Mouse (Mus musculus): ENCODE measurements around the gene Nr6a1. TPM values are rescaled to one million over a fixed set of nuclear protein-coding genes. Genes with fewer than 3 reads are reported as not detected.

The Nr6a1 gene
- polyA plus RNA-seq, 1 experiment from 2014 or later, result 1.9 TPM

- Histone ChIP-seq H3K36me3 (ENCODE audit: insufficient read depth) (no peaks in the 10 kb centered on the region), H3K27me3 (ENCODE audit: insufficient read depth, low read length) (no peaks in the 10 kb centered on the region), H3K9me3 (ENCODE audit: low read depth, low read length) (no peaks in the 10 kb centered on the region), H3K27ac (ENCODE audit: low read depth) (no peak overlapping the region), H3K4me3 (ENCODE audit: low read depth, low read length) (no peak overlapping the region), H3K4me2 (no peak overlapping the region), H3K4me1 (ENCODE audit: insufficient read depth) (no peaks in the 10 kb centered on the region), H3K9ac (no peak overlapping the region)
- ATAC-seq (ENCODE audit: insufficient read depth), result no peak
- TF ChIP-seq CTCF (IDR thresholded peaks at IDR 0.05; ENCODE audit: low read depth), result no peak
- WGBS, result 54% methylated on average over 27 of the region's 27 CpGs
- no peak for DNase-seq
These were observed 230.1 kb downstream of the Nr6a1 start for GRCm38 (mm10) chr2:38697128-38698120.

GRCm38 (mm10) chr2:38695770-38696169 is 231.7 kb downstream of the Nr6a1 start:
- no peak for TF ChIP-seq CTCF (IDR thresholded peaks at IDR 0.05; ENCODE audit: low read depth)
- 66% methylated on average over 9 of the region's 9 CpGs for WGBS
- Histone ChIP-seq H3K9me3 (ENCODE audit: low read depth, low read length) (no peaks in the 10 kb centered on the region), H3K36me3 (ENCODE audit: insufficient read depth) (no peaks in the 10 kb centered on the region), H3K4me2 (no peak overlapping the region), H3K4me3 (ENCODE audit: low read depth, low read length) (no peak overlapping the region), H3K9ac (no peak overlapping the region), H3K27ac (ENCODE audit: low read depth) (no peak overlapping the region), H3K27me3 (ENCODE audit: insufficient read depth, low read length) (no peaks in the 10 kb centered on the region), H3K4me1 (ENCODE audit: insufficient read depth) (no peaks in the 10 kb centered on the region)
- ATAC-seq (ENCODE audit: insufficient read depth) (no peak), DNase-seq (no peak)

GRCm38 (mm10) chr2:38691542-38691941 is 235.9 kb downstream of the Nr6a1 start:
- Histone ChIP-seq H3K9ac (no peak overlapping the region), H3K9me3 (ENCODE audit: low read depth, low read length) (no peaks in the 10 kb centered on the region), H3K4me3 (ENCODE audit: low read depth, low read length) (no peak overlapping the region), H3K4me1 (ENCODE audit: insufficient read depth) (no peaks in the 10 kb centered on the region), H3K36me3 (ENCODE audit: insufficient read depth) (no peaks in the 10 kb centered on the region), H3K4me2 (no peak overlapping the region), H3K27me3 (ENCODE audit: insufficient read depth, low read length) (no peaks in the 10 kb centered on the region), H3K27ac (ENCODE audit: low read depth) (no peak overlapping the region)
- peak; percentile 66 for TF ChIP-seq CTCF (IDR thresholded peaks at IDR 0.05; ENCODE audit: low read depth)
- WGBS, result 12% methylated on average over 8 of the region's 8 CpGs
- no peak for ATAC-seq (ENCODE audit: insufficient read depth)
- DNase-seq, result peak; percentile 66

GRCm38 (mm10) chr2:38689881-38690280 is 237.6 kb downstream of the Nr6a1 start:
- ATAC-seq (ENCODE audit: insufficient read depth) (no peak), DNase-seq (no peak)
- no peak for TF ChIP-seq CTCF (IDR thresholded peaks at IDR 0.05; ENCODE audit: low read depth)
- H3K9me3 ChIP-seq (ENCODE audit: low read depth, low read length), result no peaks in the 10 kb centered on the region
- no peaks in the 10 kb centered on the region for H3K36me3 ChIP-seq (ENCODE audit: insufficient read depth)
- H3K9ac ChIP-seq, result no peak overlapping the region
- H3K27ac ChIP-seq (ENCODE audit: low read depth), result no peak overlapping the region
- H3K27me3 ChIP-seq (ENCODE audit: insufficient read depth, low read length), result no peaks in the 10 kb centered on the region
- 44% methylated on average over 1 of the region's 1 CpGs for WGBS
- no peaks in the 10 kb centered on the region for H3K4me1 ChIP-seq (ENCODE audit: insufficient read depth)
- H3K4me2 ChIP-seq, result no peak overlapping the region
- no peak overlapping the region for H3K4me3 ChIP-seq (ENCODE audit: low read depth, low read length)

GRCm38 (mm10) chr2:38688791-38689520 is 238.5 kb downstream of the Nr6a1 start:
- ATAC-seq (ENCODE audit: insufficient read depth) (peak; percentile 78), DNase-seq (peak; percentile 69)

GRCm38 (mm10) chr2:38685746-38686145 is 241.7 kb downstream of the Nr6a1 start:
- H3K4me1 ChIP-seq (ENCODE audit: insufficient read depth), result no peaks in the 10 kb centered on the region
- ATAC-seq (ENCODE audit: insufficient read depth) (no peak), DNase-seq (no peak)
- 63% methylated on average over 3 of the region's 3 CpGs for WGBS
- no peak overlapping the region for H3K9ac ChIP-seq
- no peaks in the 10 kb centered on the region for H3K27me3 ChIP-seq (ENCODE audit: insufficient read depth, low read length)
- no peak overlapping the region for H3K4me2 ChIP-seq
- no peak overlapping the region for H3K27ac ChIP-seq (ENCODE audit: low read depth)
- no peaks in the 10 kb centered on the region for H3K9me3 ChIP-seq (ENCODE audit: low read depth, low read length)
- no peak for TF ChIP-seq CTCF (IDR thresholded peaks at IDR 0.05; ENCODE audit: low read depth)
- H3K4me3 ChIP-seq (ENCODE audit: low read depth, low read length), result no peak overlapping the region
- no peaks in the 10 kb centered on the region for H3K36me3 ChIP-seq (ENCODE audit: insufficient read depth)

More at GRCm38 (mm10) chr2:38688791-38689520, 238.5 kb downstream of the Nr6a1 start:
- no peaks in the 10 kb centered on the region for H3K4me1 ChIP-seq (ENCODE audit: insufficient read depth)
- TF ChIP-seq CTCF (IDR thresholded peaks at IDR 0.05; ENCODE audit: low read depth), result peak; percentile 69
- H3K4me2 ChIP-seq, result peak overlapping the region; percentile 63
- H3K9me3 ChIP-seq (ENCODE audit: low read depth, low read length), result no peaks in the 10 kb centered on the region
- peak overlapping the region; percentile 25 for H3K4me3 ChIP-seq (ENCODE audit: low read depth, low read length)
- H3K36me3 ChIP-seq (ENCODE audit: insufficient read depth), result no peaks in the 10 kb centered on the region
- WGBS, result 4% methylated on average over 29 of the region's 29 CpGs
- H3K27me3 ChIP-seq (ENCODE audit: insufficient read depth, low read length), result no peaks in the 10 kb centered on the region
- H3K27ac ChIP-seq (ENCODE audit: low read depth), result no peak overlapping the region
- H3K9ac ChIP-seq, result peak overlapping the region; percentile 29

- H3K27me3 ChIP-seq (ENCODE audit: insufficient read depth, low read length), result no peaks in the 10 kb centered on the region
- no peaks in the 10 kb centered on the region for H3K9me3 ChIP-seq (ENCODE audit: low read depth, low read length)
- no peaks in the 10 kb centered on the region for H3K4me1 ChIP-seq (ENCODE audit: insufficient read depth)
- DNase-seq, result no peak
- TF ChIP-seq CTCF (IDR thresholded peaks at IDR 0.05; ENCODE audit: low read depth), result no peak
- ATAC-seq (ENCODE audit: insufficient read depth), result no peak
- H3K4me3 ChIP-seq (ENCODE audit: low read depth, low read length), result no peak overlapping the region
- no peak overlapping the region for H3K27ac ChIP-seq (ENCODE audit: low read depth)
- WGBS, result 69% methylated on average over 5 of the region's 5 CpGs
- H3K9ac ChIP-seq, result no peak overlapping the region
- H3K36me3 ChIP-seq (ENCODE audit: insufficient read depth), result no peaks in the 10 kb centered on the region
- H3K4me2 ChIP-seq, result no peak overlapping the region
These were observed 244.4 kb downstream of the Nr6a1 start for GRCm38 (mm10) chr2:38683083-38683482.
